Comparison of ENCODE assay signal across 18 mouse cellular contexts in the genomic region with DNA sequence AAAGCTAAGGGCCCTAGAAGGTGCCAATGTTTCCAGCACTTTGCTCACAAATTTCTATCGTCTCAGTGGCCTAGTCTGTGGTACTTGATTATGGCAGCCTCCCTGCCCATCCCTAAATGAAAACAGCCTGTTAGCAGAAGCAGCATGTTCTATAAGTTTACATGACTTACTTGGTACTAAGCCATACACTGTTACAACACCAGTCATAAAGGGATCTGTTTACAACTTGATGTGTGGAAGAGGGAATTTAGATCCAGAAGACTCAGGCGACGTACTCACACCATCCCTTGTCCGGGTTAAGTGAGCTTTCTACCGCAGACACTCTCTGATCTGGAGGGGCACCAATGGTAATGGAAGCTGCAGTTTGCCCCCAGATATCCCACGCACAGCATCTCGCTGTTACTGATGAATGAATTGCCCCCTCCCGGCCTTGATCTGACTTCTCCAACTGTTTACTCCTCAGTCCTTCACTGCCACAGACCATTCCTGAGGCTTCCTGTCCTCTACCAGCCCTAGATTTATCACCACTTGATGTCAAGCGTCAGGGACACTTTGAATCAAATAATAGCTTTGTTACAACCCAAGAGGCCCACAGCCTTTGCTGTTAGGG. TPM values are rescaled to one million over a fixed set of nuclear protein-coding genes. Genes with fewer than 3 reads are reported as not detected.
"Had no signal": no experiment of that assay in that cellular context is flagged by ENCODE, and none has a peak within 500 bp of the region (broad histone marks: within the 10 kb centered on the region; RNA-seq: fewer than 3 reads in every experiment).

No protein-coding gene starts in this region.

- H3K9me3 ChIP-seq: megakaryocyte, embryonic 14.5 days; midbrain, embryonic 13.5 days; midbrain, embryonic 15.5 days; neural tube, embryonic 12.5 days; stomach, embryonic 15.5 days had no signal

- H3K4me3 ChIP-seq: megakaryocyte, embryonic 14.5 days; midbrain, embryonic 13.5 days; midbrain, embryonic 15.5 days; neural tube, embryonic 12.5 days; stomach, embryonic 15.5 days had no signal

- H3K4me1 ChIP-seq: megakaryocyte, embryonic 14.5 days; midbrain, embryonic 13.5 days; midbrain, embryonic 15.5 days; neural tube, embryonic 12.5 days had no signal

- H3K9ac ChIP-seq: liver, postnatal 0 days; lung, embryonic 14.5 days; midbrain, embryonic 13.5 days; midbrain, embryonic 15.5 days; neural tube, embryonic 12.5 days; stomach, embryonic 15.5 days had no signal

- H3K4me2 ChIP-seq: lung, embryonic 14.5 days; midbrain, embryonic 11.5 days; midbrain, embryonic 13.5 days; midbrain, embryonic 15.5 days; neural tube, embryonic 12.5 days; stomach, embryonic 15.5 days had no signal

- H3K27ac ChIP-seq: macrophage; midbrain, embryonic 13.5 days; midbrain, embryonic 15.5 days; neural tube, embryonic 12.5 days; stomach, embryonic 15.5 days; stomach, postnatal 0 days had no signal

- H3K27me3 ChIP-seq: megakaryocyte, embryonic 14.5 days; midbrain, embryonic 13.5 days; midbrain, embryonic 15.5 days; neural tube, embryonic 12.5 days; stomach, embryonic 15.5 days had no signal

- DNase-seq: liver, postnatal 0 days; lung, embryonic 14.5 days; lung, postnatal 10 days; right cerebral cortex, postnatal 14 days; thymus, adult 2 months; thymus, postnatal 25 days; thymus, postnatal 4 days had no signal

- H3K36me3 ChIP-seq: midbrain, embryonic 13.5 days; midbrain, embryonic 15.5 days; neural tube, embryonic 12.5 days; stomach, embryonic 15.5 days had no signal

- ATAC-seq: liver, postnatal 0 days; midbrain, embryonic 13.5 days; midbrain, embryonic 15.5 days had no signal

RNA-seq across cellular contexts. Expression of a gene that starts 53.4 kb away (rescaled TPM):
- total RNA-seq: megakaryocyte progenitor cell, adult 5-6 weeks; monocyte, adult 5-6 weeks; neutrophil, adult 5-6 weeks had no signal
